Mouse (Mus musculus): ENCODE measurements around the gene Ubac2. TPM values are rescaled to one million over a fixed set of nuclear protein-coding genes. Genes with fewer than 3 reads are reported as not detected.

Gene Ubac2
- total RNA-seq, 2 experiments from 2014 or later = 14.0 to 16.6 TPM

DNA sequence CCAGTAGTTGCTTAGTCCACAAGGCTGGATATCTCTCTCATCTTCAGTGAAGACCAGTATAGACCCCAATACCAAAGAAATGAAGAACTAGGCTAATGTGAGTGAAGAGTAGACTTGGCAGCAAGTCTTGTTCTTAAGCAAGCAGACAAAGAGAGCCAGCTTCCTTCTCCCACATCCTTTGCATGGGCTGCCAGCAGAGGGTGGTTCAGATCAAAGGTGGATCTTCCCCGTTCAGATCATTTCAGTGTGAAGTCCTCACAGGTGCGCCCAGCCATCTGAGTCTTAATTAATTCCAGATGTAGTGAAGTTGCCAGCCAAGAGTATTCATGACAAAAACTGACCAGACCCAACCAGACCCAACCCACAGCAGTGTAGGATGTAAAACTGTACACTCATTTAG lies 139.5 kb downstream of the Ubac2 start:
- ATAC-seq (replicated peaks; ENCODE audit: low FRiP score, low TSS enrichment, poor library complexity, severe bottlenecking) = no peak

DNA sequence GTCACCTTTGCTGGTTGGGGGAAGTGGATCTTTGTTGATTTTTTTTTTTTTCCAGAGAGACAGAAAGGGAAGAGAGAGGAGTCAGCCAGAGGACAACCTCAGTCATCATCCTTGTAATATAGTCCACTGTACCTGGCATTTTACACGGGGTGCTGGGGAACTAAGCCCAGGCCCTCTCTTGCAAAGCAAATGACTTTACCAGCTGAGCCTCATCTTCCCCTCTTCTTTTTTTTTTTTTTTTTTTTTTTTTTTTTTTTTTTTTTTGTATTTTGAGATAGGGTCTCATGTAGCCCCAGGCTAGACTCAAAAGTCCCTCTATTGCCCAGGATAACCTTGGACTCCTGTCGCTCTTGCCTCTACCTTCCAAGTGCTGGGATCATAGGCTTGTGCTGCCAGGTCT lies 141.0 kb downstream of the Ubac2 start:
- no peak for ATAC-seq (replicated peaks; ENCODE audit: low FRiP score, low TSS enrichment, poor library complexity, severe bottlenecking)

DNA sequence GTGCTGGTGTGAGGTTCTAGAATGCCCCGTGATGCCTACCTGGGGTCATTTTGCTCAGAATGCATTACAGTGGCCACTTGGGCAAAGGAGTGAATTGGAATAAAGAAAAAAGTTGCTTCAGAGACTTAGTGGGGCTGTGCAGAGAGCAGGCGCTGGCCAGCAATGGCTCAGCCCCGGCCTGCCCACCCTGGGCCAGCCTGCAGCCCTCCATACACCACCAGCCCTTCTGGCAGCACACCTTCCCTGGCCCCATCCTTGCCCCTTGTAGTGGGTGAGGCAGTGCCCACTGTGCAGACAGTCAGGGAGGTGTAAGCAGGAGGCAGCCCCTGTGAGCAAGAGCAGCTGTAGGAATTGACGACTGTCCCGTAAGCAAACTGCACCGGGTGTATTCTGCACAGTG lies 142.1 kb downstream of the Ubac2 start:
- ATAC-seq (replicated peaks; ENCODE audit: low FRiP score, low TSS enrichment, poor library complexity, severe bottlenecking) = no peak

DNA sequence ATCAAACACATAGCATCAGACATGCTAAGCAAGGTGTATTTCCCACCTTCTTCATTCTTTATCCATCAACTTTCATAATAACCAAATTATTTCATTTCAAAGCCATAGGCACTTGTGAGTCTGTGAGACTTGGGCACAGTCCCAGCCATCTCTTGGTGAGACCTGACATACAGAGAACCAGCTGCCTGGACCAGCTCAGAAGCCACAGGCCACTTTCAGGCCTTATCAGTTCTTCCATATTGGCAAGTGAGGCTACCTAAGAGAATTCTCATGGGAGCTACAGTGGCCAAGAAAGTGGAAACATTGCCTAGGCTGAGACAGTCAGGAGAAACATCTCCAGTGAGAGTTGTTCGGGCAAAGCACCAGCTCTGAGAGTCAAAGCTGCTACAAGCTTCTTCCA lies 144.6 kb downstream of the Ubac2 start:
- peak; percentile 42 for ATAC-seq (replicated peaks; ENCODE audit: low FRiP score, low TSS enrichment, poor library complexity, severe bottlenecking)

DNA sequence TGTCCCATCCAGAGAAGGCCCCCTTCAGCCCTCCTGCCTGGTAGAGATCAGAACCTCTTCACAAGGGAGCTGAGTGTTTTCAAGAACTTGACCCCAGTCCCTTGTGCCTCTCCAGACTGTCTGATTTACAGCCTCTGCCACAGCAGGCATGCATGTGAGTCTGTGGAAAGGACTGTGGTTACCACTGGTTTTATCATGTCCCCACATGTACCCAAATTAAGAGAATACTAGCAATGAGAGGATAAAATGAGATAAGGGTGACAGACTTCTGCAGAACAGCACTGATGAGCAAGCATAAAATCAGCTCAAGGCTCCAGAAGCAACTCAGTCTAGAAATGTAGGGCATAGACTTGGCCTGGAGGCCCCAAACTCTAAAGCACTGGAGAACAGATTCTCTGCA lies 145.5 kb downstream of the Ubac2 start:
- ATAC-seq (replicated peaks; ENCODE audit: low FRiP score, low TSS enrichment, poor library complexity, severe bottlenecking) = peak; percentile 88

DNA sequence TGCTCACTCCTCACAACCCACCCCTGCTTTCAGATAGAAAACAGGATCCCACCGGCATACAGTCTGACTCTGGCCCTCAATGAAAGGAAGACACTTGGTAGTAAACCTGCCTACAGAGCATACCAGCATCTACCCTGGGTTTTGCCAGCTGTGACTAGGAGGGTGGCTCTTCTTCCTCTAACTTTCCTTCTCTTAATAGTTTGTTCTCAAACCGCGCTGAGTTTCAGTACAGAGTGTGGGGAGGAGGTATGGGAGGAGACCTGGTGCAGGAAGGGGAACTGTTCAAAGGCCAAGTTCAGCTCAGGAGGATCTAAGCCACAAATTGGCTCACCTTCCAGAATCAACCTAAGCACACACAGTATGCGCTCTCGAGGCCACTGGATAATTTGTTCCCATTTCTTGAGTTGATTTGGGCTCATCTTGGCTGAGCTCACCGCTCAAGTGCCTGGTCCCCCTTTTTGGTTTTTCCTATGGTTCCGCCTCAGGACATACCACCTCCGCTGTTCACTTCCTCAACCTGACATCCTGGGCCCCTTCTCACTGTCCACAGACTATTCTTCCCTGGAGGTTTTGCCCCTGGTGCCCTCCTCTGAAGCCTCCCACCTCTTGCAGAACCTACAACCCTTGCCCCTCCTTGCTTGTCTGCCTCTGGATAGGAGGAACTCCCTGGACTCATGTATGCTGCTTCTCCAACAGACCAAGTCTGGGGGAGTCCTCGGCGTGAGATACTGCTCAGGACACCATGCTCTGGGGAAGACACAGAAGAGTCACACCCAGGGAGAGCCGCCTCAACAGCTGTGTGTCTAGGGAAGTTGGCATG lies 150.7 kb downstream of the Ubac2 start:
- 0 out of 2 replicates have a peak, but pooled peaks have one; percentile 17 for ATAC-seq (replicated peaks; ENCODE audit: low FRiP score, low TSS enrichment, poor library complexity, severe bottlenecking)

DNA sequence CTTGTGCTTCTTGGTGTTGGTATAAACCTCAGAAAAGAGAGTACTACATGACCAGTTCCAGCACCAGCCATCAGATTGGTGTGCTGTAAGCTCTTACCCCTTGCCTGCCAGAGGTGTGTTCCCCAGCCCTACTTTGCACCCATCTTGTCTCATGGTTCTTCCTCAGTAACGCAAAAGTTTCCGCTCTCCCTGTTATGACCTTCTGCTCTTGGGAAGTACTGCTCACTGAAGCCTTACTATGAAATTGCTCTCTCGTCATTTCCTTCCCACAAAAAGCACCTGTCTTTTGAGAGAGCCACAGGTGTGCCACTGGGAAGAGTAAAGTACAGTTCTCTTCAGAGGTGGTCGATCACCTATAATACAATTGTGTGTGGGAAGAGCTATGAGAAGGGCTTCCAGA lies 151.4 kb downstream of the Ubac2 start:
- no peak for ATAC-seq (replicated peaks; ENCODE audit: low FRiP score, low TSS enrichment, poor library complexity, severe bottlenecking)

DNA sequence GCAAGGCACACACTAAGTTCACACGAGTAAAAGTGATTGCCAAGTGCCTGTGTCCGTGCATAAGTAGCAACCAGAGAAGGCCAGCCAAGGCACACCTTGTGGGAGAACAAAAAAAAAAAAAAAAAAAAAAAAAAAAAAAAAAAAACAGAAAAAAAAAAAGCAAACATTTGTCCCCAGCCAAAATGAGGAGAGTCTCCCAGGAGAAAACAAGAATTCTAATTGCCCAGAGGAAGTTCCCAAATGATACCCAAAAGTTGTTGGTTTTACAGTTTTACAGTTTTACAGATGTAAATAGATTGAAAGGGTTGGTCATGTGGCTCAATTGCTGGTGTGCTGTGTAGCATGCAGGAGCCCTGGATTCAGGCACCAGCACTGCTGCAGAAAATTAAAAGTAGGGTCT lies 153.6 kb downstream of the Ubac2 start:
- no peak for ATAC-seq (replicated peaks; ENCODE audit: low FRiP score, low TSS enrichment, poor library complexity, severe bottlenecking)

DNA sequence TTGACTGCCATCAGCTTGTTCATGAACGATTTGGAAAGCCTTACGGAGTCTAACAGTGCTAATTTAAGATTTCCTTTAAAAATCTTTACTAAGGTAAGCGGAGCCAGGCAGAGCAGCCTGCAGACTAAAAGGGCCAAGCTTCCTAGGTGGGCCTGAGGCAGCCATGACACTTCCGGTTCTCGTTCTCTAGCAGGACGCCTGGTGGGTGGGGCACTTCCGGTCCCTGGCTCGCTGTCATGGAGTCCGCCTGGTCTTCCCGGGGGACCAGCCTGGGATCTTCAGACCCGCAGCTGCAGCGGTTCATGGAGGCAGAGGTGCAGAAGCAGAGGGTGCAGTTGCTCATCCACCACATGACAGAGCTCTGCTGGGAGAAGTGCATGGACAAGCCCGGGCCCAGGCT lies 156.0 kb downstream of the Ubac2 start, which contains the start of gene Timm8a2:
Gene Timm8a2 (plus strand): TSS at position 224 of the 400 bp plus-strand sequence.
- no peak for ATAC-seq (replicated peaks; ENCODE audit: low FRiP score, low TSS enrichment, poor library complexity, severe bottlenecking)

DNA sequence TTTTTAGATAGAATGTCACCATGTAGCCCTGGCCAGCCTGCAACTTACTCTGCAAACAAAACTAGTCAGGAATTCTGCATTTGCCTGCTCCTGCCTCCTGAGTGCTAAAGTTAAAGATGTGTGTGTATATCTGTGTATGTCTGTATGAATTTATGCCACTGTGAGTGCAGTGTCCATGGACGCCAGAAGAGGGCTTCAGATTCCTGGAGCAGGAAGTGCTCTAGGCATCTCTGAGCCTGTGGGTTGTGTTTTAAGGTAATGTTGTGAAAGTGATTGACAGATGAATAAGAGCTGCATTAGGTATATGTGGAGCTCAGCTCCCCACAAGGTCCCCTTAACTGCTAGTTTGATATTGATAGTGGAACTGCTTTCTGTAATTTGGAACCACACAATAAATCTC lies 156.8 kb downstream of the Ubac2 start:
- 0 out of 2 replicates have a peak, but pooled peaks have one; percentile 27 for ATAC-seq (replicated peaks; ENCODE audit: low FRiP score, low TSS enrichment, poor library complexity, severe bottlenecking)

DNA sequence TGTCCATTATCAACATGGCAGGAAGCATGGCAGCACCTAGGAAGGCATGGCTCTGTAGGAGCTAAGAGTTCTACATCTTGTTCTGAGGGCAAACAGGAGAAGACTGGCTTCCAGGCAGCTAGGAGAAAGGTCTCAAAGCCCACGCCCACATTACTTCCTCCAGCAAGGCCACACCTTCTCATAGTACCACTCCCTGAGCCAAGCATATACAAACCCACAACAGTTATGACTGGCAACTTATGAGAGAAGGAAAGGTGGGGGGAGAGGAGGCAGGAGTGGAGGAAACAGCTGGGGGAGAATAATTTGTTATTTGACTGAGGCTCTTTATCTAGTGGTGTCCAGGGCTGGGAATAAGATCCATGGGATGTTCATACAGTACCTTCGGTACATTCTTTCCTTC lies 157.4 kb downstream of the Ubac2 start:
- ATAC-seq (replicated peaks; ENCODE audit: low FRiP score, low TSS enrichment, poor library complexity, severe bottlenecking) = peak; percentile 67

DNA sequence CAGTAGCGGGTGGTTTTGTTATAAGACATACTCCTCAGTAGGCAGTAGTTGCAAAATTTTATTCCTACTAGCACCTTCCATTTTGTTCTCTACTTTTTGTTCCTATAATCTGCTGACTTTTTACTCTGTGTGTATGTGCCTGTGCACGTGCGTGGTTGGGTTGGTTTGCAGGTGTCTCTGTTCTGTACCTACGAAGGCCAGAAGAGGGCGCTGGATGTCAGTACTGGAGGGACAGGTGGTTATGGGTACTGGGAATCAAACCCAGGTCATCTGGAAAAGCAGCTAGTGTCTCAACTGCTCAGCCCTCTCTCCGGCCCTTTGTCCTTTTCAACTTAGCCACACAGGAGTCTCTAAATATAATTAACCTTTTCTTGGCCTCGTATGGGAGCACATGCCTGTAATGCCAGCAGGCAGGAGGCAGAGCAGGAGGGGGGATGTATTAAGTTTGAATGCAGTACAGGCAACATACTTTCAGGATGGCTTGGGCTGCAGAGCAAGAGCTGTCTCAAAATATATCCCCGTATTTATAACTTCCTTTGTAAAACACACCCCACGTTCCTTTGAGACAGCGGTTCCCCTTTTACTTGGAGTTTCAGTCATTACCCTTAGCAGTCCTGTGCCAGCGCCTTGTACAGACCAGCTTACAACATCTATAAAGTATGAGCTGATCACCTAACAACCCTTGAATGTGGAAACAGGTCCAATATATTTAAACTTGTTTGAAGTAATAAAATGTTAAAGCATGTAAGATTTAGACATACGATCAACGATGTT lies 160.6 kb downstream of the Ubac2 start:
- ATAC-seq (replicated peaks; ENCODE audit: low FRiP score, low TSS enrichment, poor library complexity, severe bottlenecking) = no peak

DNA sequence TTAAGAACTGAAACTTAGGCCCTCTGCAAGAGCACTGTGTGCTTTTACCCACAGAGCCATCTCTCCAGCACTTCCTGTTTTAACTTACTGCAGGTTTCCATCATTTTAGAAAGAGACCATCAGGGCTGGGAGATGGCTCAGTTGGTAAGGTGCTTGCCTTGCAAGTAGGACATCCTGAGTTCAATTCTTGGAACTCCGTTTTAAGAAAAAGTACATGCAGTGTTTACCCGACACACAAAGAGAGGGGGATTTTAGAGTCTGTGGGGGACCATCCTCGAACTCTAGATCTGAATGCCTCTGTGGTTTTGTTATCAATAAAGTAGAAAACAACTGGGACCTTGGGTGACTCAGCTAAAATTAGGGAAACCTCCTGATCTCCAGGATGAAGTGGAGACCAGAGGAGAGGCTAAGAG lies 163.0 kb downstream of the Ubac2 start:
- ATAC-seq (replicated peaks; ENCODE audit: low FRiP score, low TSS enrichment, poor library complexity, severe bottlenecking) = 0 out of 2 replicates have a peak, but pooled peaks have one; percentile 17

DNA sequence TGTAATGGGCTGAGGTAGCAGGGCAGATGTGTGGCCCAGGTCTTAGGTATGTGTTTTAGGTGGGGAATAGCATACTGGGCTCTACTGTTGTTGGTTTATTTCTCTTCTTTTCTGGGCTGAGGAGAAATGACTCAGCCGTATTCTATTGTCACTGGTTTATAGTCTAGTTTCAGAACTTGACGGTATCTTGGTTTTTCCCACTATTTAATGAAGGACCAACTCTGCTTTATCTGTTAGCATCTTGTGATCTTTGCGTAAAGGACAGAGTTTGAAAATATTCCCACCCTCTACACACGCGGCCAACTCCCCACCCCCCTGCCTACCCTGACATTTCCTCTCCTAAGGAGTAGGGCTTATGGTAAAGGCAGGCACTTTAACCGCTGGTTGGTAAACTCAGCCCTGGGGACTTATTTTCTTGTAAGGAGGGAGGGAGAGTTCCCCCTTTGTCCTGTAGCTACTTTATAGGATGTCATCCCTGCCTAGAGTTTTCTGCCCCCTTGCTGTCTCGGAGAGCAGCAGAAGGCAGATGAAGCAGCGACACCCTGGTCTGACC lies 163.8 kb downstream of the Ubac2 start:
- peak; percentile 12; the same call in 1 of the 2 replicates for ATAC-seq (replicated peaks; ENCODE audit: low FRiP score, low TSS enrichment, poor library complexity, severe bottlenecking)

DNA sequence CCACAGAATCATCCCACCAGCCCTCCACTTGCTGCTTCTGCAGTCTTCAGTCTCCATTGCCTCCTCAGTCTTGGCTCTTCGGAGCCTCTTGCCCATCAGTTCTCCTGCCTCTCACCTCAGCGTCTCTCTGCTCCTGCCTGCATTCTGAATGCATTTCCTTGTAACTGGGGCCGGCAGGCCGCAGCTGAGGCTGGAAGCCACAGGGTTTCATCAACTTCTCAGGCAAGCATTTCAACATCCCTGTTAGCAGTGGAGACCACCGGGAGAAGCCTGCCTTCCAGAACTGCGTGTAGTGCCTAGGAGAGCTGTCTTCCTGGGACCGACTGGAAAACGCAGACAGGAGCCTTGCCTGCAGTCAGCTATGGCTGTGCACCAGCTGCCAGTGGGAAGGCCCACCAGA lies 169.4 kb downstream of the Ubac2 start:
- ATAC-seq (replicated peaks; ENCODE audit: low FRiP score, low TSS enrichment, poor library complexity, severe bottlenecking) = no peak

DNA sequence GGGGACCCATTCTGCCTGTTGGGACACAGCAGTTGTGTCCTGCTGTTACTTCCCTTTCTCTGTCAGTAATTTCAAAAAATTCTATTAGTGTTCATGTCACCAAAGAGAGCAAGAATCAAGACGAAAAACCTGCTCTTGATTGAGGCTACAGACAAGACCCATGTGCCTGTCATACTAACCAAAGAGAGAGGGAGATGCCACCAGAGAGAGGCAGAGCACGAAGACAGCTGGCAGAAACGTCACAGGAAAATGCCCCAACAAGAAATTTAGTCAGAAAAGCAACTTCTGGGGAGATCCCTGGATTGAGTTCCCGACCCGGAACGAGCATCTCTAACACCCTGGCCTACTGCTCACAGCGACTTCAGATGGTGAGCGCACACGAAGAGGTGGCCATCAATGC lies 170.4 kb downstream of the Ubac2 start:
- ATAC-seq (replicated peaks; ENCODE audit: low FRiP score, low TSS enrichment, poor library complexity, severe bottlenecking) = no peak

DNA sequence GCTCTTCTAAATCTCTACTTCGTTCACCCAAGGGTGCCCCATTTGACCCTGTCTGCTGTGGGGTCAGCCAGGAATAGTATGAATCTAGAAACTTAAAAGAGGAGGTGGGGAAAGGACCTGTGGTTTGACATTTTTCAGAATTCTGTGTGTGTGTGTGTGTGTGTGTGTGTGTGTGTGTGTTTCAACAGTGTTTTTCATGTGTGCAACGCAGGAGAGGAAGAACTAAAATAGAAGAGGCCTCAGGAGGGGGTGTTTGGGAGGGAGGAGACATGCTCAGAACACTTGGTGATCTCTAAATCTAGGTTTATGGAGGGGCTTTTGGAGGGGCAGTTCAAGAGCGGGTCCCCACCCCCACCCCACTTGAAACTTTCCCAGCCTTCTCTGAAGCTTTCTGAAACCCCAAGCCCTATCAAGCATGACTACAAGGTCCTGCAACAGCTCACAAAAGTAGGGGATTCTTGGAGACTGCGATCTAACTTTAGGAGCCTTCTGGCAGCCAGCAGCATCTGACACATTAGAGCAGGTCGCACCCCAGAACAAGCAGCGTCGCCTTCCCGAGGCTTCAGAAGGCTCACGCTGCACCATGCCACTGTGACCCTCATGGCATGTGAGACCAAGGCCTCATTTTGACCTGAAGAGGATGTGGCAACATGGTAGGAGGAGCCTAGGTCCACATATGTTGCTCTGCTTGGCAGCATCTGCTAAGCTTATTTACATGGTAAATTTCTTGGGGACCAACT lies 174.6 kb downstream of the Ubac2 start:
- no peak for ATAC-seq (replicated peaks; ENCODE audit: low FRiP score, low TSS enrichment, poor library complexity, severe bottlenecking)

DNA sequence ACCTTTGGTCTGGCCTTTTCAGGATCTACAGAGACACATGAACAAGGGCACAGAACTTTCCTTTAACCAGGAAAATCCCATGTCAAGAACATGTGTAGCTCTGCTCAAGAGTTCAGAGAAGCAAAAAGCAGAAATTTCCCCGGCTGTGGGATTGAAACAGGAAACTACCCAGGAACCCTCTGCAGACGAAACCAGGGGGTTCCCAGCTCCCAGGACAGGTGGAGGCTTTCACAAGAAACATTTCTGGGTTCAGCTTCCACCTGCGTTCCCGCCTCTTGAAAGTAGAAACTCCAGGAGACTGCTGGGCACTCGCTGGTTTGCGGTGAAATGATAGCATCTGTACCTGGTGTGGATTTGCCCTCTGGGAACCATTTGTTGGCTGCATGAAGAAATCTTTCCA lies 178.5 kb downstream of the Ubac2 start:
- ATAC-seq (replicated peaks; ENCODE audit: low FRiP score, low TSS enrichment, poor library complexity, severe bottlenecking) = no peak

DNA sequence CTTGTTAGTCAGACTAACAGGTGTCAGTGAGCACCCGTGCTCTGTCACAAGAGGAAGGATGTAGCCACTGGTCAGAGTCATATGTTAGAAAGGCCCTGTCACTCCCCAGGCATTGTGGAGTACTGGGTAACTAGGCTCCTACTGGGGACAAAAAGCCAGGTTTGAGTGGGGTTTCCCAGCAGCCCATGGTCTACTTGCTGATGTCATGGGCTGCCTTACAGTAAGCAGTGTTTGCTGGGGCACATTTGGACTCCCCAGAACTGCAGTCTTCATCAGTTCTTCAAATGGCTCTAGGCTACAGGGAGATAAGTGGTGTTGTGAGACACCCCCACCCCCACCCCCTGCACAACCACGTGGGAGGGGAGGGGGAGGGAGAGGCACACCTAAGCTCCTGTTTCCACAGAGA lies 179.5 kb downstream of the Ubac2 start:
- 0 out of 2 replicates have a peak, but pooled peaks have one; percentile 13 for ATAC-seq (replicated peaks; ENCODE audit: low FRiP score, low TSS enrichment, poor library complexity, severe bottlenecking)

DNA sequence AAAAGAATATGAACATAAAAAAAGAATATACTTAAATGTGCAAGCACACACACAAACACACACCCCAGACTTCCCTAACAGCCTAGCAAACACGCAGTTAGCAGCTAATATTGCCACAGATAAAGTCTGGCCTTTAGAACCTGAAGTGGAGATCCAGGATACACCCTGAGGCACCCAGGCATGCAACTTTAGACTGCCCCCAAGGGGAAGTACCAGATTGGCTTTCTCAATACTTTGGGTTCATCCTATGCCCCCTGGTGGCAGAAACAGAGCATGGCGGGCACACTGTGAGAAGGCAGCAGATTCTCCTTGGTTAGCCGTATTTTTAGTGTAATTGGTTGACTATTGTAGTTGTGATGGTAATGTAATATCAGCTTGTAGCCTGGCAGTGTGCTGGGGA lies 182.2 kb downstream of the Ubac2 start:
- peak; percentile 83 for ATAC-seq (replicated peaks; ENCODE audit: low FRiP score, low TSS enrichment, poor library complexity, severe bottlenecking)

All from megakaryocyte-erythroid progenitor cell, adult 5-6 weeks (primary cell).